Mouse (Mus musculus): ENCODE results near the gene Synj2. TPM values are rescaled to one million over a fixed set of nuclear protein-coding genes. Genes with fewer than 3 reads are reported as not detected.

The Synj2 gene
- polyA plus RNA-seq, 1 experiment from 2014 or later = 1.8 TPM

GRCm38 (mm10) chr17:5984700-5985231 lies 43.7 kb downstream of the Synj2 start:
- no peak for ATAC-seq (ENCODE audit: low FRiP score)
- H3K27me3 ChIP-seq (ENCODE audit: control insufficient read depth, insufficient read depth, low read length) = no peaks in the 10 kb centered on the region
- no peak for DNase-seq (ENCODE audit: low spot score)
- 80% methylated on average over 12 of the region's 13 CpGs for WGBS
- H3K4me3 ChIP-seq (ENCODE audit: low read depth, low read length) = no peak overlapping the region
- H3K4me1 ChIP-seq (replicated peaks; ENCODE audit: control insufficient read depth, insufficient read depth, low read length) = peaks cover 4% of the 10 kb centered on the region; the same call in 1 of the 2 replicates
- no peak overlapping the region for H3K27ac ChIP-seq (ENCODE audit: low read depth, low read length)
- no peaks in the 10 kb centered on the region for H3K36me3 ChIP-seq (ENCODE audit: control insufficient read depth, insufficient read depth, low read length)
- no peak overlapping the region for H3K4me2 ChIP-seq (replicated peaks; ENCODE audit: low read depth, low read length)
- no peak overlapping the region for H3K9ac ChIP-seq (ENCODE audit: low read depth, low read length)
- H3K9me3 ChIP-seq (ENCODE audit: control insufficient read depth, low read length) = no peaks in the 10 kb centered on the region

GRCm38 (mm10) chr17:5985271-5985670 lies 44.2 kb downstream of the Synj2 start:
- H3K27me3 ChIP-seq (ENCODE audit: control insufficient read depth, insufficient read depth, low read length) = no peaks in the 10 kb centered on the region
- no peaks in the 10 kb centered on the region for H3K36me3 ChIP-seq (ENCODE audit: control insufficient read depth, insufficient read depth, low read length)
- no peak overlapping the region for H3K27ac ChIP-seq (ENCODE audit: low read depth, low read length)
- H3K9ac ChIP-seq (ENCODE audit: low read depth, low read length) = no peak overlapping the region
- H3K4me3 ChIP-seq (ENCODE audit: low read depth, low read length) = no peak overlapping the region
- WGBS = 100% methylated on average over 1 of the region's 1 CpGs
- no peaks in the 10 kb centered on the region for H3K9me3 ChIP-seq (ENCODE audit: control insufficient read depth, low read length)
- ATAC-seq (ENCODE audit: low FRiP score) (no peak), DNase-seq (ENCODE audit: low spot score) (no peak)
- no peak overlapping the region for H3K4me2 ChIP-seq (replicated peaks; ENCODE audit: low read depth, low read length)
- H3K4me1 ChIP-seq (replicated peaks; ENCODE audit: control insufficient read depth, insufficient read depth, low read length) = peaks cover 4% of the 10 kb centered on the region; the same call in 1 of the 2 replicates

DNA sequence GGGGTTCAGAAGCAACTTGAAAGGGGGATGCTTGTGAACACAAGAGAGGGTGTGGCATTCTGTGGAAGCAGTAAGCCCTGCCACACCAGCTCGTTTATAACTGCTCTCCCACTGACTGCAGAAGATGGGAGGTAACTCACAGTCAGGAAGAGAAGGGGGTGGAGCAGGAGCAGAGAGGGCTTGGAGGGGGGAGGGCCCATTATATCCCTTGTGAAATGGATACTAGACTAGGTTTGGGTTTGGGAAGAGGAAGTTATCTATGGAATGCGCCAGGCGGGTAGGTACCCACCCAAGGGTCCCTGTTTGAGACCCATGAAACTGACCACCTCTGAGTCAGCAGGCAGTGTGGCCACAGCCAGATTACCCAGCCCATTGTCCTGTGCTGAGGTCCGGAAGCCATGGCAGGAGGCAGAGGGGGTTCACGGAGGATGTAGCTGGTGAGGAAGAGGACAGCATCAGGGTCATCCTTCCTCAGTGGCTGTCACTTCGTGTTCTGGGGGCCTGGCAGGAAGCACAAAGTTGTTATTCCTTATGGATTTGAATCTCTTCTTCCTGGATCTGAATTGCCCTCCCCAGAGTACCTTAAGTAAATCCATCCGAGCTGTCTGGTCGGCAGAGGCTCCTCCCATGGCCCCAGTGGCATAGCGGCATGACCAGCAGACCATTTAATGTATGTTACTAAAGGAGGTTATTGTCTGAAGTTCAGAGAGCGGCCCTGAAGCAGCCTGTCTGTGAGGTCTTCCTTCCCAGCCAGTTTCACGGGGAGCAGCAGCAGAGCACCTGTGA lies 46.4 kb downstream of the Synj2 start:
- no peak overlapping the region for H3K4me2 ChIP-seq (replicated peaks; ENCODE audit: low read depth, low read length)
- ATAC-seq (ENCODE audit: low FRiP score) = no peak

DNA sequence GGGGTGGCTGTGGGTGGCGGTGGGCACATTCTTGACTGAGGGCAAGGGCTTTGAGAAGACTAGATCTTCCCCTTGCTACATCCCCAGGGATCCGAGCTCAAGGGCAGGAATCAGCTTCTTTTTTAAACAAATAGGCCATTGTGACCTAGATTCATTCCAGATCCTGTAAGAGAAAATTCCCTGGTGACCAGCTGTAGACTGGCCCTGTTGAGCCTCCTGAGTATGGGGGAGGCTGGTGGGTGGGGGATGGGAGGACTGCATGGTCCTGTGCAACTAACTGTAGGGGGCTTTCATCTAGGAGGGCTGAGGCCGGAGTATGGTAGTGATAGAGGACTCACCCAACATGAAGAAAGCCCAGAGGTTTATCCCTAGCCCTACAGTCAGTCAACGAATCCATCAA lies 47.0 kb downstream of the Synj2 start:
- Histone ChIP-seq H3K4me2 (replicated peaks; ENCODE audit: low read depth, low read length) (no peak overlapping the region), H3K36me3 (ENCODE audit: control insufficient read depth, insufficient read depth, low read length) (no peaks in the 10 kb centered on the region), H3K9me3 (ENCODE audit: control insufficient read depth, low read length) (no peaks in the 10 kb centered on the region), H3K4me1 (replicated peaks; ENCODE audit: control insufficient read depth, insufficient read depth, low read length) (peaks cover 4% of the 10 kb centered on the region; the same call in 1 of the 2 replicates), H3K27me3 (ENCODE audit: control insufficient read depth, insufficient read depth, low read length) (no peaks in the 10 kb centered on the region), H3K9ac (ENCODE audit: low read depth, low read length) (no peak overlapping the region), H3K27ac (ENCODE audit: low read depth, low read length) (no peak overlapping the region), H3K4me3 (ENCODE audit: low read depth, low read length) (no peak overlapping the region)
- 59% methylated on average over 4 of the region's 4 CpGs for WGBS
- ATAC-seq (ENCODE audit: low FRiP score) (no peak), DNase-seq (ENCODE audit: low spot score) (no peak)

More for the DNA sequence above, 46.4 kb downstream of the Synj2 start:
- no peaks in the 10 kb centered on the region for H3K9me3 ChIP-seq (ENCODE audit: control insufficient read depth, low read length)
- no peak overlapping the region for H3K9ac ChIP-seq (ENCODE audit: low read depth, low read length)
- H3K27me3 ChIP-seq (ENCODE audit: control insufficient read depth, insufficient read depth, low read length) = no peaks in the 10 kb centered on the region
- H3K27ac ChIP-seq (ENCODE audit: low read depth, low read length) = no peak overlapping the region
- H3K4me3 ChIP-seq (ENCODE audit: low read depth, low read length) = no peak overlapping the region
- no peak for DNase-seq (ENCODE audit: low spot score)
- peaks cover 4% of the 10 kb centered on the region; the same call in 1 of the 2 replicates for H3K4me1 ChIP-seq (replicated peaks; ENCODE audit: control insufficient read depth, insufficient read depth, low read length)
- 45% methylated on average over 11 of the region's 11 CpGs for WGBS
- no peaks in the 10 kb centered on the region for H3K36me3 ChIP-seq (ENCODE audit: control insufficient read depth, insufficient read depth, low read length)

GRCm38 (mm10) chr17:5992866-5993580 lies 51.9 kb downstream of the Synj2 start:
- no peak for ATAC-seq (ENCODE audit: low FRiP score)

GRCm38 (mm10) chr17:5993581-5994260 lies 52.6 kb downstream of the Synj2 start:
- ATAC-seq (ENCODE audit: low FRiP score) = no peak
- H3K27me3 ChIP-seq (ENCODE audit: control insufficient read depth, insufficient read depth, low read length) = no peaks in the 10 kb centered on the region
- no peak for DNase-seq (ENCODE audit: low spot score)
- 81% methylated on average over 3 of the region's 3 CpGs for WGBS
- no peak overlapping the region for H3K4me2 ChIP-seq (replicated peaks; ENCODE audit: low read depth, low read length)
- H3K4me1 ChIP-seq (replicated peaks; ENCODE audit: control insufficient read depth, insufficient read depth, low read length) = no peaks in the 10 kb centered on the region; the same call in 1 of the 2 replicates
- H3K27ac ChIP-seq (ENCODE audit: low read depth, low read length) = no peak overlapping the region
- H3K36me3 ChIP-seq (ENCODE audit: control insufficient read depth, insufficient read depth, low read length) = no peaks in the 10 kb centered on the region
- no peak overlapping the region for H3K4me3 ChIP-seq (ENCODE audit: low read depth, low read length)
- no peak overlapping the region for H3K9ac ChIP-seq (ENCODE audit: low read depth, low read length)
- H3K9me3 ChIP-seq (ENCODE audit: control insufficient read depth, low read length) = no peaks in the 10 kb centered on the region

More at GRCm38 (mm10) chr17:5992866-5993580, 51.9 kb downstream of the Synj2 start:
- Histone ChIP-seq H3K27me3 (ENCODE audit: control insufficient read depth, insufficient read depth, low read length) (no peaks in the 10 kb centered on the region), H3K4me2 (replicated peaks; ENCODE audit: low read depth, low read length) (no peak overlapping the region), H3K36me3 (ENCODE audit: control insufficient read depth, insufficient read depth, low read length) (no peaks in the 10 kb centered on the region), H3K4me1 (replicated peaks; ENCODE audit: control insufficient read depth, insufficient read depth, low read length) (no peaks in the 10 kb centered on the region; the same call in 1 of the 2 replicates), H3K9ac (ENCODE audit: low read depth, low read length) (no peak overlapping the region), H3K9me3 (ENCODE audit: control insufficient read depth, low read length) (no peaks in the 10 kb centered on the region), H3K27ac (ENCODE audit: low read depth, low read length) (no peak overlapping the region), H3K4me3 (ENCODE audit: low read depth, low read length) (no peak overlapping the region)
- no peak for DNase-seq (ENCODE audit: low spot score)
- 68% methylated on average over 5 of the region's 5 CpGs for WGBS

DNA sequence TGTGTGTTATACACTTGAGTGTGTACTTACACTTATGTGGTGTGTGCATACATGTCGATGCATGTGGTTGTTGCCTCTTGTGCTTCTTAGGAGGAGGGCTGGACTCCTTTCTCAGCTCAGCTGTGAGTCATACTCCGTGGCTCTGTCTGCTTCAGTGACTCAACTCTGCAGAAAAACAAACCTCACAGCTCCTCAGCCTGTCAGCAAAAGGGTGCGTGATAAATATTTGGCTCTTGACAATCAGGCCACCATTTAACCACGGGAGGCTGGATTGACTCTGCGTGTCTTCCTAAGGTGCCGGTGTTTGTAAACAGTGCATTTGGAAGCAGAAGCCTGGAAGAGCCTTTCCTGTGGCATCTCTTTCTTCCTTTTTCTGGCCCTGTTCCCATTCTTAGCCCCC lies 53.5 kb downstream of the Synj2 start:
- WGBS = 87% methylated on average over 6 of the region's 6 CpGs
- no peaks in the 10 kb centered on the region for H3K9me3 ChIP-seq (ENCODE audit: control insufficient read depth, low read length)
- ATAC-seq (ENCODE audit: low FRiP score) = no peak
- no peaks in the 10 kb centered on the region; the same call in 1 of the 2 replicates for H3K4me1 ChIP-seq (replicated peaks; ENCODE audit: control insufficient read depth, insufficient read depth, low read length)
- no peaks in the 10 kb centered on the region for H3K36me3 ChIP-seq (ENCODE audit: control insufficient read depth, insufficient read depth, low read length)
- H3K4me2 ChIP-seq (replicated peaks; ENCODE audit: low read depth, low read length) = no peak overlapping the region
- H3K27me3 ChIP-seq (ENCODE audit: control insufficient read depth, insufficient read depth, low read length) = no peaks in the 10 kb centered on the region
- no peak overlapping the region for H3K4me3 ChIP-seq (ENCODE audit: low read depth, low read length)
- no peak for DNase-seq (ENCODE audit: low spot score)
- H3K9ac ChIP-seq (ENCODE audit: low read depth, low read length) = no peak overlapping the region
- H3K27ac ChIP-seq (ENCODE audit: low read depth, low read length) = no peak overlapping the region

GRCm38 (mm10) chr17:5996589-5996988 lies 55.5 kb downstream of the Synj2 start:
- Histone ChIP-seq H3K4me1 (replicated peaks; ENCODE audit: control insufficient read depth, insufficient read depth, low read length) (no peaks in the 10 kb centered on the region; the same call in 1 of the 2 replicates), H3K4me2 (replicated peaks; ENCODE audit: low read depth, low read length) (no peak overlapping the region), H3K4me3 (ENCODE audit: low read depth, low read length) (no peak overlapping the region), H3K27ac (ENCODE audit: low read depth, low read length) (no peak overlapping the region), H3K36me3 (ENCODE audit: control insufficient read depth, insufficient read depth, low read length) (no peaks in the 10 kb centered on the region), H3K9me3 (ENCODE audit: control insufficient read depth, low read length) (no peaks in the 10 kb centered on the region), H3K9ac (ENCODE audit: low read depth, low read length) (no peak overlapping the region), H3K27me3 (ENCODE audit: control insufficient read depth, insufficient read depth, low read length) (no peaks in the 10 kb centered on the region)
- DNase-seq (ENCODE audit: low spot score) = no peak
- 77% methylated on average over 14 of the region's 14 CpGs for WGBS
- ATAC-seq (ENCODE audit: low FRiP score) = no peak
